Mouse (Mus musculus) heart, embryonic 15.5 days (tissue): ENCODE results near the gene Smarce1. TPM values are rescaled to one million over a fixed set of nuclear protein-coding genes. Genes with fewer than 3 reads are reported as not detected.
A peak's percentile ranks its signal among the peaks of the same experiment; 100 is the strongest.

Source experiments
- ATAC-seq: fragments of 200-750 bp; cut with Nextera tagmentation; replicated peaks from 2 replicates; pipeline ENCODE4 v1.8.0; 2017; ENCODE audit warnings: low read depth, moderate TSS enrichment; ENCODE audit not compliant: insufficient number of reproducible peaks, insufficient read depth, low FRiP score
- H3K27ac ChIP-seq: fragments of 300-500 bp; sonication (generic); 2 replicates; pipeline ENCODE4 v1.5.1; 2015; ENCODE audit warnings: mild to moderate bottlenecking, inconsistent platforms
- H3K27me3 ChIP-seq: fragments of 300-500 bp; sonication (generic); 2 replicates; pipeline ENCODE4 v1.6.1; 2015; ENCODE audit warnings: inconsistent platforms
- H3K36me3 ChIP-seq: fragments of 300-500 bp; sonication (generic); 2 replicates; pipeline ENCODE4 v1.6.1; 2015; ENCODE audit warnings: mild to moderate bottlenecking, inconsistent platforms
- H3K4me1 ChIP-seq: fragments of 300-500 bp; sonication (generic); replicated peaks from 2 replicates; pipeline ENCODE4 v1.6.1; 2015; ENCODE audit warnings: inconsistent platforms
- H3K4me2 ChIP-seq: fragments of 300-500 bp; sonication (generic); 2 replicates; pipeline ENCODE4 v1.6.1; 2015; ENCODE audit warnings: inconsistent platforms, mild to moderate bottlenecking, moderate library complexity
- H3K4me3 ChIP-seq: fragments of 300-500 bp; sonication (generic); 2 replicates; pipeline ENCODE4 v1.5.1; 2015; ENCODE audit warnings: mild to moderate bottlenecking, inconsistent platforms
- H3K9ac ChIP-seq: fragments of 300-500 bp; sonication (generic); 2 replicates; pipeline ENCODE4 v1.6.1; 2015; ENCODE audit warnings: mild to moderate bottlenecking, inconsistent platforms
- H3K9me3 ChIP-seq: fragments of 300-500 bp; sonication (generic); replicated peaks from 2 replicates; pipeline ENCODE4 v1.6.1; 2016; ENCODE audit warnings: inconsistent platforms
- WGBS: fragments of 180-500 bp; shearing (Covaris S2); methylation state at CpG from one replicate; pipeline ENCODE4 v1.1.7; 2015; ENCODE audit warnings: mixed read lengths; 5-methylcytosine and 5-hydroxymethylcytosine counted together
- polyA plus RNA-seq: library from polyadenylated mRNA; unstranded; fragments of >200 nt; fragmentation: Nextera tagmentation; extraction: Ambion mirVana; gene quantifications from 2 replicates; pipeline ENCODE4 v1.2.1, GENCODE M21; 2015

Smarce1 gene
- polyA plus RNA-seq, 1 experiment from 2014 or later: 136 TPM

- 74% methylated on average over 2 of the region's 2 CpGs for WGBS
- H3K4me3 ChIP-seq: no peak overlapping the region
- H3K27ac ChIP-seq: no peak overlapping the region
- H3K27me3 ChIP-seq: peaks cover 30% of the 10 kb centered on the region
- 0 out of 2 replicates have a peak, but pooled peaks cover 4% of the 10 kb centered on the region for H3K4me1 ChIP-seq
- H3K9ac ChIP-seq: no peak overlapping the region
- no peak for ATAC-seq
- H3K4me2 ChIP-seq: no peak overlapping the region
- no peaks in the 10 kb centered on the region for H3K9me3 ChIP-seq
- no peaks in the 10 kb centered on the region for H3K36me3 ChIP-seq
These were observed 44.0 kb downstream of the Smarce1 start for GRCm38 (mm10) chr11:99186836-99187235.

- no peak for ATAC-seq
- no peak overlapping the region for H3K27ac ChIP-seq
- no peaks in the 10 kb centered on the region for H3K36me3 ChIP-seq
- WGBS: 57% methylated on average over 11 of the region's 11 CpGs
- H3K4me2 ChIP-seq: peak overlapping the region; percentile 3; the same call in 1 of the 2 replicates
- no peaks in the 10 kb centered on the region for H3K9me3 ChIP-seq
- H3K9ac ChIP-seq: no peak overlapping the region
- no peak overlapping the region for H3K4me3 ChIP-seq
- H3K4me1 ChIP-seq: 0 out of 2 replicates have a peak, but pooled peaks cover 4% of the 10 kb centered on the region
- H3K27me3 ChIP-seq: peaks cover 7% of the 10 kb centered on the region
These were observed 48.2 kb downstream of the Smarce1 start for GRCm38 (mm10) chr11:99182575-99182974.

- WGBS: 77% methylated on average over 5 of the region's 5 CpGs
- Histone ChIP-seq H3K27ac (no peak overlapping the region), H3K4me2 (no peak overlapping the region), H3K9me3 (no peaks in the 10 kb centered on the region), H3K27me3 (no peaks in the 10 kb centered on the region; the same call in 1 of the 2 replicates), H3K4me3 (no peak overlapping the region), H3K9ac (no peak overlapping the region), H3K36me3 (no peaks in the 10 kb centered on the region), H3K4me1 (0 out of 2 replicates have a peak, but pooled peaks cover 4% of the 10 kb centered on the region)
- ATAC-seq: no peak
These were observed 50.7 kb downstream of the Smarce1 start for GRCm38 (mm10) chr11:99180071-99180470.

- 0 out of 2 replicates have a peak, but pooled peaks cover 4% of the 10 kb centered on the region for H3K4me1 ChIP-seq
- H3K4me3 ChIP-seq: no peak overlapping the region
- H3K36me3 ChIP-seq: no peaks in the 10 kb centered on the region
- H3K4me2 ChIP-seq: no peak overlapping the region
- no peak overlapping the region for H3K27ac ChIP-seq
- no peaks in the 10 kb centered on the region for H3K27me3 ChIP-seq
- no peaks in the 10 kb centered on the region for H3K9me3 ChIP-seq
- H3K9ac ChIP-seq: no peak overlapping the region
- 52% methylated on average over 3 of the region's 3 CpGs for WGBS
- no peak for ATAC-seq
These were observed 53.0 kb downstream of the Smarce1 start for GRCm38 (mm10) chr11:99177925-99178198.

GRCm38 (mm10) chr11:99177054-99177924, 53.5 kb downstream of the Smarce1 start:
- no peak overlapping the region for H3K27ac ChIP-seq
- WGBS: 55% methylated on average over 5 of the region's 5 CpGs
- no peak overlapping the region for H3K4me2 ChIP-seq
- H3K4me3 ChIP-seq: no peak overlapping the region
- no peaks in the 10 kb centered on the region for H3K36me3 ChIP-seq
- no peaks in the 10 kb centered on the region for H3K9me3 ChIP-seq
- H3K4me1 ChIP-seq: 0 out of 2 replicates have a peak, but pooled peaks cover 1% of the 10 kb centered on the region
- no peak overlapping the region for H3K9ac ChIP-seq
- no peak for ATAC-seq
- no peaks in the 10 kb centered on the region for H3K27me3 ChIP-seq

- H3K36me3 ChIP-seq: no peaks in the 10 kb centered on the region
- no peak overlapping the region for H3K4me2 ChIP-seq
- H3K27me3 ChIP-seq: no peaks in the 10 kb centered on the region
- H3K4me3 ChIP-seq: no peak overlapping the region
- H3K4me1 ChIP-seq: no peaks in the 10 kb centered on the region
- H3K9me3 ChIP-seq: no peaks in the 10 kb centered on the region
- no peak for ATAC-seq
- WGBS: 81% methylated on average over 4 of the region's 4 CpGs
- H3K27ac ChIP-seq: no peak overlapping the region
- H3K9ac ChIP-seq: no peak overlapping the region
These were observed 58.8 kb downstream of the Smarce1 start for GRCm38 (mm10) chr11:99172002-99172401.

GRCm38 (mm10) chr11:99171442-99171841, 59.4 kb downstream of the Smarce1 start:
- Histone ChIP-seq H3K4me2 (no peak overlapping the region), H3K4me1 (no peaks in the 10 kb centered on the region), H3K27ac (no peak overlapping the region), H3K4me3 (no peak overlapping the region), H3K9me3 (no peaks in the 10 kb centered on the region), H3K36me3 (no peaks in the 10 kb centered on the region), H3K9ac (no peak overlapping the region), H3K27me3 (no peaks in the 10 kb centered on the region)
- no peak for ATAC-seq
- WGBS: 64% methylated on average over 2 of the region's 2 CpGs

GRCm38 (mm10) chr11:99170547-99171267, 60.1 kb downstream of the Smarce1 start:
- Histone ChIP-seq H3K9ac (no peak overlapping the region), H3K4me1 (no peaks in the 10 kb centered on the region), H3K27ac (no peak overlapping the region), H3K4me3 (no peak overlapping the region), H3K9me3 (no peaks in the 10 kb centered on the region), H3K4me2 (no peak overlapping the region), H3K36me3 (no peaks in the 10 kb centered on the region), H3K27me3 (no peaks in the 10 kb centered on the region)
- 67% methylated on average over 12 of the region's 12 CpGs for WGBS
- no peak for ATAC-seq

- no peak overlapping the region for H3K9ac ChIP-seq
- WGBS: 89% methylated on average over 6 of the region's 6 CpGs
These were observed 60.8 kb downstream of the Smarce1 start for GRCm38 (mm10) chr11:99170005-99170404.

GRCm38 (mm10) chr11:99169438-99169837, 61.4 kb downstream of the Smarce1 start:
- Histone ChIP-seq H3K9me3 (no peaks in the 10 kb centered on the region), H3K4me2 (no peak overlapping the region), H3K4me3 (no peak overlapping the region), H3K36me3 (no peaks in the 10 kb centered on the region), H3K9ac (no peak overlapping the region), H3K27me3 (no peaks in the 10 kb centered on the region), H3K27ac (no peak overlapping the region), H3K4me1 (no peaks in the 10 kb centered on the region)
- 92% methylated on average over 2 of the region's 2 CpGs for WGBS
- ATAC-seq: no peak

More at GRCm38 (mm10) chr11:99170005-99170404, 60.8 kb downstream of the Smarce1 start:
- Histone ChIP-seq H3K36me3 (no peaks in the 10 kb centered on the region), H3K4me2 (no peak overlapping the region), H3K4me3 (no peak overlapping the region), H3K4me1 (no peaks in the 10 kb centered on the region), H3K27me3 (no peaks in the 10 kb centered on the region), H3K27ac (no peak overlapping the region), H3K9me3 (no peaks in the 10 kb centered on the region)
- no peak for ATAC-seq

GRCm38 (mm10) chr11:99168030-99168474, 62.8 kb downstream of the Smarce1 start:
- Histone ChIP-seq H3K27me3 (no peaks in the 10 kb centered on the region), H3K9me3 (no peaks in the 10 kb centered on the region), H3K27ac (no peak overlapping the region), H3K4me2 (no peak overlapping the region), H3K36me3 (no peaks in the 10 kb centered on the region), H3K9ac (no peak overlapping the region), H3K4me1 (no peaks in the 10 kb centered on the region), H3K4me3 (no peak overlapping the region)
- ATAC-seq: no peak
- 64% methylated on average over 12 of the region's 12 CpGs for WGBS
